Mouse (Mus musculus): Measurements from ENCODE around the gene Akr1c21.

DNA sequence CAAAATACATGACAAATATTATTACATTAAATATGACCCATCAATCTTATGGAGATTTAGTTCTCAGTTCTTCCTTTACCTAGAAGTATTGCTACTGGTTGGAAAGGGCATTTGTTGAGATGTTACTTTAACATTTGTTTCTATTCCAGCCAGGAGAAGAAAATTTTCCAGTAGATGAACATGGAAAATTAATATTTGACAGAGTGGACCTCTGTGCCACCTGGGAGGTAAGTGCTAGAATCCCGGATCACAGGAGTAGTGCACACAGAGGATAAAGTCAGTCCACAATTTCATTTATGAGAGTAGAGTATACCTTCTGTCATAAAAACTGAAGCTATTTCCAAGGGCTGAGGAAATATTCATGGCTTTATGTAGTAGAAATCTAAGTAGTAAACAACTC is 3.0 kb downstream of the Akr1c21 start:
- no peak for TF ChIP-seq CTCF (IDR thresholded peaks at IDR 0.05; ENCODE audit: low read depth, low read length)
- no peak for TF ChIP-seq POLR2A (IDR thresholded peaks at IDR 0.05; ENCODE audit: borderline replicate concordance, low read depth, low read length)
